Mouse (Mus musculus) intestine, embryonic 15.5 days (tissue): Measurements from ENCODE around the gene Mtor. TPM values are rescaled to one million over a fixed set of nuclear protein-coding genes. Genes with fewer than 3 reads are reported as not detected.

Experiments
- ATAC-seq: fragments of 200-750 bp; cut with Nextera tagmentation; 2 replicates; pipeline ENCODE4 v1.8.0; 2017; ENCODE audit warnings: moderate TSS enrichment, moderate library complexity
- H3K27ac ChIP-seq: fragments of 300-500 bp; sonication (generic); 2 replicates; pipeline ENCODE4 v1.5.1; 2015; ENCODE audit warnings: mild to moderate bottlenecking, inconsistent platforms
- H3K27me3 ChIP-seq: fragments of 300-500 bp; sonication (generic); replicated peaks from 2 replicates; pipeline ENCODE4 v1.6.1; 2015; ENCODE audit warnings: inconsistent platforms
- H3K36me3 ChIP-seq: fragments of 300-500 bp; sonication (generic); 2 replicates; pipeline ENCODE4 v1.6.1; 2015; ENCODE audit warnings: inconsistent platforms
- H3K4me1 ChIP-seq: fragments of 300-500 bp; sonication (generic); replicated peaks from 2 replicates; pipeline ENCODE4 v1.6.1; 2015; ENCODE audit warnings: inconsistent platforms
- H3K4me2 ChIP-seq: fragments of 300-500 bp; sonication (generic); replicated peaks from 2 replicates; pipeline ENCODE4 v1.6.1; 2015; ENCODE audit warnings: mild to moderate bottlenecking, inconsistent platforms
- H3K4me3 ChIP-seq: fragments of 300-500 bp; sonication (generic); replicated peaks from 2 replicates; pipeline ENCODE4 v1.5.1; 2015; ENCODE audit warnings: inconsistent platforms
- H3K9ac ChIP-seq: fragments of 300-500 bp; sonication (generic); 2 replicates; pipeline ENCODE4 v1.6.1; 2015; ENCODE audit warnings: inconsistent platforms
- H3K9me3 ChIP-seq: fragments of 300-500 bp; sonication (generic); 2 replicates; pipeline ENCODE4 v1.6.1; 2016; ENCODE audit warnings: inconsistent platforms
- WGBS: fragments of 180-500 bp; shearing (Covaris S2); methylation state at CpG from one replicate; pipeline ENCODE4 v1.1.7; 2015; 5-methylcytosine and 5-hydroxymethylcytosine counted together
- polyA plus RNA-seq: library from polyadenylated mRNA; unstranded; fragments of >200 nt; fragmentation: Nextera tagmentation; extraction: Ambion mirVana; gene quantifications from 2 replicates; pipeline ENCODE4 v1.2.1, GENCODE M21; 2015

The Mtor gene
- polyA plus RNA-seq, 1 experiment from 2014 or later = 12.7 TPM

GRCm38 (mm10) chr4:148595916-148596315 lies 147.5 kb downstream of the Mtor start:
- Histone ChIP-seq H3K9me3 (no peaks in the 10 kb centered on the region), H3K4me1 (peaks cover 9% of the 10 kb centered on the region), H3K27me3 (no peaks in the 10 kb centered on the region), H3K9ac (no peak overlapping the region), H3K27ac (no peak overlapping the region), H3K4me3 (no peak overlapping the region), H3K4me2 (no peak overlapping the region), H3K36me3 (peaks cover 51% of the 10 kb centered on the region)
- WGBS = 87% methylated on average over 6 of the region's 6 CpGs
- no peak for ATAC-seq

- no peak for ATAC-seq
- Histone ChIP-seq H3K9ac (no peak overlapping the region), H3K9me3 (no peaks in the 10 kb centered on the region), H3K4me1 (peaks cover 9% of the 10 kb centered on the region), H3K27me3 (no peaks in the 10 kb centered on the region), H3K4me2 (no peak overlapping the region), H3K27ac (no peak overlapping the region), H3K4me3 (no peak overlapping the region), H3K36me3 (peaks cover 51% of the 10 kb centered on the region)
- 97% methylated on average over 3 of the region's 3 CpGs for WGBS
Observed at GRCm38 (mm10) chr4:148596731-148597130, 148.3 kb downstream of the Mtor start.

GRCm38 (mm10) chr4:148598826-148599225 lies 150.4 kb downstream of the Mtor start:
- H3K9ac ChIP-seq = no peak overlapping the region
- no peak overlapping the region for H3K4me3 ChIP-seq
- ATAC-seq = no peak
- WGBS = 93% methylated on average over 12 of the region's 12 CpGs
- H3K4me2 ChIP-seq = no peak overlapping the region
- H3K36me3 ChIP-seq = peaks cover 44% of the 10 kb centered on the region
- no peaks in the 10 kb centered on the region for H3K27me3 ChIP-seq
- no peaks in the 10 kb centered on the region for H3K9me3 ChIP-seq
- no peak overlapping the region for H3K27ac ChIP-seq
- H3K4me1 ChIP-seq = no peaks in the 10 kb centered on the region

- no peak overlapping the region for H3K9ac ChIP-seq
- 87% methylated on average over 4 of the region's 4 CpGs for WGBS
- H3K36me3 ChIP-seq = peaks cover 29% of the 10 kb centered on the region
- no peaks in the 10 kb centered on the region for H3K9me3 ChIP-seq
- no peak overlapping the region for H3K4me2 ChIP-seq
- H3K4me3 ChIP-seq = no peak overlapping the region
- H3K4me1 ChIP-seq = no peaks in the 10 kb centered on the region
- no peak for ATAC-seq
- no peak overlapping the region for H3K27ac ChIP-seq
- H3K27me3 ChIP-seq = no peaks in the 10 kb centered on the region
Observed at GRCm38 (mm10) chr4:148600316-148600715, 151.9 kb downstream of the Mtor start.

GRCm38 (mm10) chr4:148601871-148602270 lies 153.5 kb downstream of the Mtor start:
- Histone ChIP-seq H3K9ac (no peak overlapping the region), H3K27me3 (no peaks in the 10 kb centered on the region), H3K36me3 (peaks cover 18% of the 10 kb centered on the region), H3K4me3 (no peak overlapping the region), H3K4me1 (no peaks in the 10 kb centered on the region), H3K9me3 (no peaks in the 10 kb centered on the region), H3K4me2 (no peak overlapping the region), H3K27ac (no peak overlapping the region)
- WGBS = 78% methylated on average over 4 of the region's 4 CpGs
- no peak for ATAC-seq

GRCm38 (mm10) chr4:148602357-148603120 lies 154.1 kb downstream of the Mtor start, which contains the start of gene Masp2:
Gene Masp2 (plus strand): TSS chr4:148602554.
- WGBS = 84% methylated on average over 14 of the region's 14 CpGs
- Histone ChIP-seq H3K4me2 (no peak within 1 kb of the TSS), H3K27me3 (no peaks in the 10 kb centered on the region), H3K4me1 (no peaks in the 10 kb centered on the region), H3K27ac (no peak within 1 kb of the TSS), H3K9me3 (no peaks in the 10 kb centered on the region), H3K36me3 (peaks cover 14% of the 10 kb centered on the region), H3K9ac (no peak within 1 kb of the TSS), H3K4me3 (no peak within 1 kb of the TSS)
- ATAC-seq = no peak

GRCm38 (mm10) chr4:148603376-148604139 lies 155.1 kb downstream of the Mtor start:
- H3K27ac ChIP-seq = no peak overlapping the region
- ATAC-seq = no peak
- H3K4me2 ChIP-seq = no peak overlapping the region
- H3K36me3 ChIP-seq = peaks cover 4% of the 10 kb centered on the region
- 0 out of 2 replicates have a peak, but pooled peaks cover under 1% of the 10 kb centered on the region for H3K4me1 ChIP-seq
- no peaks in the 10 kb centered on the region for H3K27me3 ChIP-seq
- no peak overlapping the region for H3K9ac ChIP-seq
- no peaks in the 10 kb centered on the region for H3K9me3 ChIP-seq
- 66% methylated on average over 10 of the region's 10 CpGs for WGBS
- H3K4me3 ChIP-seq = no peak overlapping the region

GRCm38 (mm10) chr4:148604141-148604540 lies 155.7 kb downstream of the Mtor start:
- no peak for ATAC-seq
- no peak overlapping the region for H3K4me3 ChIP-seq
- H3K9me3 ChIP-seq = no peaks in the 10 kb centered on the region
- H3K4me1 ChIP-seq = 0 out of 2 replicates have a peak, but pooled peaks cover 4% of the 10 kb centered on the region
- no peak overlapping the region for H3K9ac ChIP-seq
- no peaks in the 10 kb centered on the region for H3K36me3 ChIP-seq
- no peaks in the 10 kb centered on the region for H3K27me3 ChIP-seq
- WGBS = 78% methylated on average over 7 of the region's 7 CpGs
- H3K27ac ChIP-seq = no peak overlapping the region
- H3K4me2 ChIP-seq = no peak overlapping the region

- H3K4me1 ChIP-seq = 0 out of 2 replicates have a peak, but pooled peaks cover 4% of the 10 kb centered on the region
- WGBS = 92% methylated on average over 3 of the region's 3 CpGs
- H3K9me3 ChIP-seq = no peaks in the 10 kb centered on the region
- H3K36me3 ChIP-seq = no peaks in the 10 kb centered on the region
- H3K4me3 ChIP-seq = no peak overlapping the region
- peak; percentile 51 for ATAC-seq
- H3K4me2 ChIP-seq = no peak overlapping the region
- no peak overlapping the region for H3K9ac ChIP-seq
- no peak overlapping the region for H3K27ac ChIP-seq
- no peaks in the 10 kb centered on the region for H3K27me3 ChIP-seq
Observed at GRCm38 (mm10) chr4:148604541-148605165, 156.2 kb downstream of the Mtor start.

Other genes starting within 250 kb of the Mtor start
- gene Disp3, start 160.6 kb upstream of the Mtor start, polyA plus RNA-seq = 0.11 and 0.21 TPM in 2 replicates
- gene Ubiad1, start 3.8 kb upstream of the Mtor start, polyA plus RNA-seq = 22.0 and 22.7 TPM in 2 replicates
- gene Angptl7, start 51.8 kb downstream of the Mtor start, polyA plus RNA-seq = 0.92 and 2.0 TPM in 2 replicates
- gene Exosc10, start 109.8 kb downstream of the Mtor start, polyA plus RNA-seq = 73.4 and 74.4 TPM in 2 replicates
- gene Srm, start 142.9 kb downstream of the Mtor start, polyA plus RNA-seq = 207 and 224 TPM in 2 replicates
- gene Masp2, start 153.9 kb downstream of the Mtor start, polyA plus RNA-seq = 0.33 and 0.95 TPM in 2 replicates
- gene Tardbp, start 178.4 kb downstream of the Mtor start, polyA plus RNA-seq = 272 and 318 TPM in 2 replicates
- not detected in 2 replicates for gene Gm572, start 194.7 kb downstream of the Mtor start, polyA plus RNA-seq